Mouse (Mus musculus): ENCODE measurements around the gene Ppip5k2.
"Not testable (repeated sequence)": the region's sequence is repeated elsewhere in the genome, so short reads cannot be mapped to it uniquely, and the experiment has no call there.

Gene Ppip5k2

DNA sequence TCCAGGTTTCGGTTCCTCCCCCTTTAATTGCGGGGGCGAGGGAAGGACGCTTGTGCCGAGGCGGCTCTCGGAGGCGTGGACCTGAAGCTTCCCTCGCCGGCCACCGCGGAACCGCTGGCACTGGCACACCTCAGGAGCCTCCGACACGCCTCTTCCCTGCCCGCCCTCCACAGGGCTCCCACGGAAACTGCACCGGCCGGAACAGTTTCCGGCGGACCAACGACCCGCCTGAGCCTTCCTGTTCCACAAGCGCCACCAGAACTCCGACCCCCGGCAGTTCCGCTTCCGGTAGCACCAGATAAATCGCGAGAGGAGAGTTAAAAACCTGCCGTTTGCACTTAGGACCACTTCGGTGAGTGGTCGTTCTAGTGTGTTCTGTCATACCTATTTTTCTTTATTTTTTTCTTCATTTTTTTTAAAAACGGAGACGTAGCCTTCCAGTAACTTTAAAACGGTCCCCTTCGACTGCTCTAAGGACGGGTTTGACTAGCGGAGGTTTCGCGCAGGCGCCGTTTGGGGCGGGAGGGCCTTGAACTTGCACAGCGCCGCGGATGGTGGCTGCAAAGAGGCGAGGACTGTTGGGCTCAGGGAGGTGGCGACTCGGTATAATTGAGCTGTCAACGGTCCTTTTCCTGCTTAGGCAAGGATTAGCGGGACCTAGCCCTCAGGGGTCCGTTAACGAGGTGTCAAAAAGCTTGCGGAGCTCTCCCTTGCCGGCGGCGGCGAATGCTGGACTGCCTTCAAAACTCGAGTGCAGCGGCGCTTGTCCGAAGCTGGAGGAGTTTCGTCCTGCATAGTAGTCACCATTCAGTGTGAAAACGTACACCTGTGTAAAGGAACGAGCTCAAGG lies at the start of gene Ppip5k2, which contains the start of gene Gin1:
TSS of gene Ppip5k2 (minus strand) at position 508 of the 850 bp plus-strand sequence.
TSS of gene Gin1 (plus strand) at position 269 of the 850 bp plus-strand sequence.
- peak; percentile 91 to 95 for DNase-seq (ENCODE audit: low spot score in 2 of 2)

- DNase-seq (ENCODE audit: low spot score in 2 of 2): no peak
Measured at GRCm38 (mm10) chr1:97809255-97809912, 39.2 kb upstream of the Ppip5k2 start.

DNA sequence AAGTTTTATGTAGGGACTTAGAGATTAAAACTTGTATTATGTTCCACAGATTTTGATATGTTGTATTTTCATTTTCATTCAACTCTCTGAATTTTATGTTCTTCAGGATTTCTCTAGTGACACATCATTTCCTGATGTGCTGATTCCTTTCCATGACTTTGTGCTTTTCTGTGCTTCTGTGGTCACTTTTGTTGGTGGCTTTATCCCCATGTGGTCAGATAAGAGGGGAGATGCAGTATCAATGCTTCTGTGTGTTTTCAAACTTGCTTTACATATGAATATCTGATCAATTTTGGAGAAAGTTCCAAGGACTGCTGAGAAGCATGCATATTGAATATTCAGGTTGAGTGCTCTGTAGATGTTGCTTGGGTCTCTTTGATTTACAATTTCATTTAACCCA lies 34.3 kb upstream of the Ppip5k2 start:
- DNase-seq (ENCODE audit: low spot score in 2 of 2): no peak

DNA sequence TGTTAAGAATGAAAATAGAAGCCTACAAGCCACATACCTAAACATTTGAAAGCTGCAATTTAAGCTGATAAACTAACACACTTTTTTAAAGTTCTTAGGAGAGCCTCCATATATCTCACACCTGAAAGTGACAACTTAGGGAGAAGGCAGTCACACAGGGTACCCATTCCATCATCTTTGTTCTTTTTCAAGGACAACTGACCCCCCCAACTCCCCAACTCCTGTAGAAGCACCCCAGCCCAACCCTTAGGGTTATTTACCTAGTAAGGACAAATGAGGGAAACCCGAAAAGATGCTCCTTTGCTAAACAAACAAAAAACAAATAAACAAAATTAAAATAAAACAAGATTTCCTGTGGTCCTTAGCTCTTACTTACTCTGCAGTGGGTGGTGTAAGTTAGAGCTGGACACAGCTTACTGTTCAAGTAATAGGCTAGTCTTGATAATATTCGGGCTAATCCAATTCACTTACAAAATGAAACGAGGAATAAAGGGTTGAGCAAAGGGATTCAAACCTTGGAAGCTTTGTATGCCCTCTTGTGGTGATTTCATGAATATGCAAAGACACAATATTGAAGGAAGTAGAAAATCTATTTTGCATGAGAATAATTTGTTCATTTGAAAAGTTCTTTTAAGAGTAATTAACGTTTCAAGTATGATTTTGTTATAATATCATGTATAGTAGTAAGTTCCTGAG lies 32.1 kb upstream of the Ppip5k2 start:
- no peak for DNase-seq (ENCODE audit: low spot score in 2 of 2)

DNA sequence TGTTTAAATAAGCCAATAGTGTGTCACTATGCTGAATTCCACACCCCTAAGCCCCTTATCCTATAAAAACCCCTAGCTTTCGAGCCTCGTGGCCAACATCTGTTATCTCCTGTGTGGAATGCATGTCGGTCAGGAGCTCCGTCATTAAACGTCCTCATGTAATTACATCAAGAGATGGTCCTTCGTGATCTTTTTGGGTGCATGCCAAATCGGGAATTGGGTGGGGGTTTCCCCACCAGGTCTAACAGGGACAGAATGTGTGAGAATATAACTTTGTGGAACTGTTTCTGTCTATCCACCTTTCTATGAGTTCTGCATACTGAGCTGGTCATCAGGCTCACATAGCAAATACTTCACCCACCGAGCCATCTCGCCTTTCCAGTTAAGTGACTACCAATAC lies 25.7 kb upstream of the Ppip5k2 start:
- no peak for DNase-seq (ENCODE audit: low spot score in 2 of 2)

DNA sequence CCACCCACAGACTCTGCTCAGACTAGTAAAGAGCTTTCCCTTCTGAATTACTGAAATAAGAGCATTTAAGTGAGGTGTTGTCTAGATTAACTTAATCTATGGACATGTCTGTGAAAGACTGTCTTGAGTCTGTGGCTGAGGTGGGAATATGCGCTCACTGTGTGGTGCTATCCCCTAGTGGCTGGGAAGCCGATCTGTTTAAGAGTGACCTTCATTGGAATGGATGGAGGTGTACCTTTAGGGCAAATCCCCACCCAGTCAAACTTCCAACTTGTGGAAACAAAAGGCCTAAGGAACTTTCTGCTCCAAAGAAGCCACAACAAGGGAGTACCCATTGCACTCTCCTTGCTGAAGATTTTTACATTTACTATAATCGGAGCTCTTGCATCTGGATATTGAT lies 23.9 kb upstream of the Ppip5k2 start:
- no peak for DNase-seq (ENCODE audit: low spot score in 2 of 2)

DNA sequence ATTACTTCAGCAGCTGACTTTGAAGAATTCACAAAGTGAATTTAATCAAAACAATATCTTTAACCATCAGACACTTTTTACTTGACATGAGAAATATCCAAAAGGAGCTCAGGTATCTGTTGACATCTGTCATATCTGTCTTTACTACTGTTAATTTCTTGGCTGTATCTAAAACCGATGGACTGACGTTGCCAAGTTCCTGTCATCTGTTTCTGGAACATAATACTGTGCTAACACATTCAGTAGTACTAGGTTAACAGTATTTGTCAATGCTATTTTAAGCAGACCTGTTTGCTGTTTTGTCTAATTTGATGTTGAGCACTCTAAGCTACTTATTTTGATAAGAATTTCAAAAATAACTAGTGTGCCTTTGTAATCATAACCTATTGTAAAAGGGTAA lies 18.3 kb upstream of the Ppip5k2 start:
- DNase-seq (ENCODE audit: low spot score in 2 of 2): peak in 1 of 2 experiments; percentile 31

GRCm38 (mm10) chr1:97787674-97788073 lies 17.5 kb upstream of the Ppip5k2 start:
- DNase-seq (ENCODE audit: low spot score in 2 of 2): peak in 1 of 2 experiments; percentile 32

- DNase-seq (ENCODE audit: low spot score in 2 of 2): no peak
Measured at GRCm38 (mm10) chr1:97785685-97786393, 15.6 kb upstream of the Ppip5k2 start.

- DNase-seq (ENCODE audit: low spot score in 2 of 2): no peak
Measured at GRCm38 (mm10) chr1:97784928-97785327, 14.7 kb upstream of the Ppip5k2 start.

- no peak for DNase-seq (ENCODE audit: low spot score in 2 of 2)
Measured at GRCm38 (mm10) chr1:97781674-97782073, 11.5 kb upstream of the Ppip5k2 start.

DNA sequence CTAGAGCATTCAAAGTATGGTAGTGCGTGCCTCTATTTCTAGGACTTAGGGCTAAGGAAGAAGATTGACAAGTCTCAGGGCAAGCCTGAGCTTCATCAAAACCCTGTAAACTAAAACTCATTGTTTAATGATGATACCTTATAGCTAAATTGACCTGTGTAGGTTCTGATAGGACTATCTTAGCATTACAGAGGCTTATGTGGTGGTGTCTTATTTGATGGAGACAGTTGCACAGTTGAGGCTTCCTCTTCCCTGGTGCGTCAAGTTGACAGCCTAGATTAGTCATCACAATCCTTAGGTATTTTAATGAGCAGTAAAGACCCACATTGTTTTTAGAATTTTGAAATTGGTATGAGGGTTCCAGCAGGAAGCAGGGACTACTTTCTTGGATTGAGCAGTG lies 3.8 kb upstream of the Ppip5k2 start:
- DNase-seq (ENCODE audit: low spot score in 2 of 2): no peak

- DNase-seq (ENCODE audit: low spot score in 2 of 2): no peak
Measured at GRCm38 (mm10) chr1:97773362-97773761, 3.2 kb upstream of the Ppip5k2 start.

DNA sequence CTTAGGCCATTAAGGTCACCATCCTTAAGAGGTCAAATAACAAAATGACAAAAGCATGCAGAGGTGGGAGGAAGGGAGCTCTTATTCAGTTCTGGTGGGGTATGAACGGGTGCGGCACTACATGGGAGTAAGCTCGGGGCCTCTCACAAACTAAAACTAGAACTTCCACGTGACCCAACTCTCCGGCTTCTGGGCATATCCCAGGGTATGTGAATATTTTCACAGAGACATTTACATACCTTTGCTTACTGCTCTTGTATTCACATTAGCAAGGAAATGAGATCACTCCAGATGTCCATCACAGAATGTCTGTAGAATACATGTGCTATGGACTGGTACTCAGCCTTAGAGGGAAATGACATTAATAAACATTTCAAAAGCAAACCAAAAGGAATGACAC lies 1.5 kb upstream of the Ppip5k2 start:
- DNase-seq (ENCODE audit: low spot score in 2 of 2): no peak

DNA sequence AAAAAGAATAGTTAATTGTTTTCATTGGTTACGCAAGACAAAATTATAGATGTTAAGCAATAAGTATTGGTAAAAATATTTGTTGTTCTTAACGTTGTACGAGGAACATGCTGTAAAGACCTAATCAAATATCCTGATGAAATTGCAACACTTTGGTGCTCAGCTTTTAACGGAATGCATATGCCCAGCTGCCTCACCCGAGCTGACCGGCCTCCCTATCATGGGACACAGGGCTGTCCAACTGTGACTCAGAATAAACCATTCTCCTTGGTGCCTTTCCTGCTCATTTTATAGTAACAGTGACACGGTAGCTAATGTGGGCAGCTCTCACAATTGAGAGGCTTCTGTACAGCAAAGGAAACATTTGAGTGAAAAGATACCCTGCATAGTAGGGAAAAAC lies 907 bp upstream of the Ppip5k2 start:
- DNase-seq (ENCODE audit: low spot score in 2 of 2): peak; percentile 28 to 56

DNA sequence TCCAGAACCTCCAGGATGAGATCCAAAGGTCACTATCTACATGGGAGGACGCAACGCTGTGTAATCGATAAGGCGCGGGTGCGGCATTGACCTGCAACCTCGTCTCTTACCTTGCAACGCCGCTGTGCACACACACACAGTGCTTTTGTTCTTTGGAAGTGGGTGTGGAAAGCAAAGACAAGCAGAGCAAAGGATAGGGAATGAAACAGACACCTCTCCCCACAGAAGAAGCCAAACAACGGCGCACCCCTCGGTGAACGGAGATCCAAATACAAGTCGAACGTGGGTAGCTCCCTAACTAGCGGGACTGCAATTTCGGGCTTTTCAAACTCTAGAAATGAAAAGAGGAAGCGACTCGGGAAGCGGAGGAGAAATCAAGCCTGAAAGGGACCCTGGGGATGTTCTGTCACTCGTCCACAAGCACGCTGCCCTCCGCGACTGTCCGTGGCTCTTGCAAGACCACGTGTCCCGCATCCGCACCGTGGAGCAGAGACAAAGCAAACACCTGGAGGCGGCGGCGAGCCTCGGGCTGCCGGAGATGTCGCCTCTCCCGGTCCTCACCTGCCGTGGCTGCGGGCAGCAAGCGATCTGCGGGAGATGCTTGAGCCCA lies 812 bp downstream of the Ppip5k2 start:
- DNase-seq (ENCODE audit: low spot score in 2 of 2): no peak

- DNase-seq (ENCODE audit: low spot score in 2 of 2): no peak
Measured at GRCm38 (mm10) chr1:97768906-97769293, 1.3 kb downstream of the Ppip5k2 start.

DNA sequence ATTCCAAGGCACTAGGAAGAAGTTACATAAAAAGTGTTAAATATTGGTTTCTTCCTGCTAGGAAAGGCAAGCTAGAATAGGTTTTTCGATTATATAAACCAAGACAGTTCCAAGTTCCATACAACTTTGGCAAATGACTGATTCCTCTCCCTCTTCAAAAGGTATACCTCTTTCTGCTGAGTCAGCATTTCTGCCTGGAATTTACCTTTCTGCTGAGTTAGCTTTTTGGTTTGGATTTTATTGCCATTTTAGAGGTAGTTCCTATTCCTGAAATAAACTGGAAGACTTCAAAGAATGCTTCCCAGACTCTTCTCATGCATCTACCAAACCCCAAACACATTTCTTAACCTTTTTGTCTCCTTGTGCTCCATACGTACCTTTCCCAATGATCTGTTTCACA lies 2.1 kb downstream of the Ppip5k2 start:
- DNase-seq (ENCODE audit: low spot score in 2 of 2): no peak

- DNase-seq (ENCODE audit: low spot score in 2 of 2): not testable (repeated sequence)
Measured at GRCm38 (mm10) chr1:97765712-97766111, 4.5 kb downstream of the Ppip5k2 start.

DNA sequence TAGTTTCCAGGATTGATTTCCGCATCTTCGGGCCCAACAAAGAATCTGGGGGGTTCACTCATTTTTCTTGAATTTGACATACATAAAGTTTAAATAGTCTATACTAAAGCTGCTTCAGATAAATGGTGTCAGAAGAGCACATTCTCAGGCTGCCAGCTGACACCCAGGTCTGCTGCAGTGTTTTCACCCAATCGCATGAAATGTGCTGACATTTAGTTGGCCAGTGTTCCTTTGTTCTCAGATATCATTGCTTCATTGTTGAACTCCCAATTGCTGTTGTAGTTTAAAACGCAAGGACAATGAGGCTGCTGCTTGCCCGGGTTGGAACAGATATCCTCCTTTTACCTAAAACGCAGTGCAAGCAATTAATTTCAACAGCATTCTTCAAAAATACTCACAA lies 8.7 kb downstream of the Ppip5k2 start:
- peak; percentile 47 to 68 for DNase-seq (ENCODE audit: low spot score in 2 of 2)

DNA sequence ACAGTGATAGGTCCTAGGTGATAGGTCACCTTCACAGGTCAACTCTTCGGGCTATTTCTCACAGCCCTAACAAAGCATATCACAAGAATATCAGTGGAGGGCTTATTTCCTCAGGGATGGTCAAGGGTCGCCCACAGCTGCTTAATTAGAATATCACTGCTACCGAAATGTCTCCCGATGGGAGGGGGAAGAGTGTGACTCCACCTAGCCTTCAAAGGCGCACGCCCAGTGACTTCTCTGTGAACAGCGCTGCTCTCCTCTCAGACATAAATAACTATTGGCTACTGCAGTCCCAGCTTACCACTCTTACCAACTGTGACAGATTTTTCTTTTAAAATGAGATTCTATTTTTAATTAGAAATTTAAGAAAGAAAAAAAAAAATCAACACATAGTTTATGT lies 9.6 kb downstream of the Ppip5k2 start:
- peak in 1 of 2 experiments; percentile 40 for DNase-seq (ENCODE audit: low spot score in 2 of 2)

Data from heart, adult 9 months (tissue).